Mouse (Mus musculus): Measurements from ENCODE around the gene Ppl. TPM values are rescaled to one million over a fixed set of nuclear protein-coding genes. Genes with fewer than 3 reads are reported as not detected.

Gene Ppl
- total RNA-seq, 1 experiment = 4.1 TPM

- Histone ChIP-seq H3K4me3 (ENCODE audit: insufficient read depth in 1 of 2, low read depth in 1 of 2, low read length in 2 of 2, poor library complexity in 1 of 2, severe bottlenecking in 1 of 2) (no peak overlapping the region), H3K9ac (ENCODE audit: insufficient read depth, low read depth, low read length, poor library complexity, severe bottlenecking) (no peak overlapping the region), H3K27ac (ENCODE audit: insufficient read depth, low read depth, low read length, poor library complexity, severe bottlenecking) (no peak overlapping the region), H3K36me3 (ENCODE audit: control insufficient read depth, insufficient read depth, low read length, poor library complexity, severe bottlenecking) (no peaks in the 10 kb centered on the region), H3K4me1 (ENCODE audit: control insufficient read depth in 2 of 2, insufficient read depth in 2 of 2, low read length in 2 of 2, poor library complexity in 1 of 2) (peaks cover 2 to 10% of the 10 kb centered on the region in 2 experiments; a peak in 1 of 4 replicates), H3K9me3 (ENCODE audit: control insufficient read depth, insufficient read depth, low read depth, low read length) (no peaks in the 10 kb centered on the region)
- TF ChIP-seq MAFK (IDR thresholded peaks at IDR 0.05; ENCODE audit: insufficient read depth, low read depth, low read length) (no peak), ZNF384 (IDR thresholded peaks at IDR 0.05; ENCODE audit: low read depth, low read length) (no peak), CHD2 (IDR thresholded peaks at IDR 0.05; ENCODE audit: low read depth, low read length) (no peak), HCFC1 (IDR thresholded peaks at IDR 0.05; ENCODE audit: borderline replicate concordance, insufficient read depth, low read length) (no peak), ZC3H11A (IDR thresholded peaks at IDR 0.05; ENCODE audit: borderline replicate concordance, low read depth, low read length) (no peak)
- in situ Hi-C loops (cut with MboI; ENCODE audit: low sequenced_read_pairs in 2 of 2, unreplicated experiment in 2 of 2) = no loop called here
- DNase-seq (ENCODE audit: low read depth, low spot score) = no peak
These were observed 3.5 kb upstream of the Ppl start for GRCm38 (mm10) chr16:5135551-5136261.

GRCm38 (mm10) chr16:5134623-5135330 is 2.6 kb upstream of the Ppl start:
- H3K9ac ChIP-seq (ENCODE audit: insufficient read depth, low read depth, low read length, poor library complexity, severe bottlenecking) = no peak overlapping the region
- no peak for DNase-seq (ENCODE audit: low read depth, low spot score)
- peaks cover 2 to 10% of the 10 kb centered on the region in 2 experiments; a peak in 1 of 4 replicates for H3K4me1 ChIP-seq (ENCODE audit: control insufficient read depth in 2 of 2, insufficient read depth in 2 of 2, low read length in 2 of 2, poor library complexity in 1 of 2)
- no peak overlapping the region for H3K4me3 ChIP-seq (ENCODE audit: insufficient read depth in 1 of 2, low read depth in 1 of 2, low read length in 2 of 2, poor library complexity in 1 of 2, severe bottlenecking in 1 of 2)
- no peaks in the 10 kb centered on the region for H3K9me3 ChIP-seq (ENCODE audit: control insufficient read depth, insufficient read depth, low read depth, low read length)
- TF ChIP-seq ZNF384 (IDR thresholded peaks at IDR 0.05; ENCODE audit: low read depth, low read length) (no peak), CHD2 (IDR thresholded peaks at IDR 0.05; ENCODE audit: low read depth, low read length) (no peak), MAFK (IDR thresholded peaks at IDR 0.05; ENCODE audit: insufficient read depth, low read depth, low read length) (no peak), HCFC1 (IDR thresholded peaks at IDR 0.05; ENCODE audit: borderline replicate concordance, insufficient read depth, low read length) (no peak), ZC3H11A (IDR thresholded peaks at IDR 0.05; ENCODE audit: borderline replicate concordance, low read depth, low read length) (no peak)
- in situ Hi-C loops (cut with MboI; ENCODE audit: low sequenced_read_pairs in 2 of 2, unreplicated experiment in 2 of 2) = no loop called here
- no peaks in the 10 kb centered on the region for H3K36me3 ChIP-seq (ENCODE audit: control insufficient read depth, insufficient read depth, low read length, poor library complexity, severe bottlenecking)
- no peak overlapping the region for H3K27ac ChIP-seq (ENCODE audit: insufficient read depth, low read depth, low read length, poor library complexity, severe bottlenecking)

- DNase-seq (ENCODE audit: low read depth, low spot score) = no peak
- Histone ChIP-seq H3K9ac (ENCODE audit: insufficient read depth, low read depth, low read length, poor library complexity, severe bottlenecking) (peak overlapping the region; percentile 29; the same call in 1 of the 2 replicates), H3K4me1 (ENCODE audit: control insufficient read depth in 2 of 2, insufficient read depth in 2 of 2, low read length in 2 of 2, poor library complexity in 1 of 2) (peaks cover 2 to 7% of the 10 kb centered on the region in 2 experiments; a peak in 1 of 4 replicates), H3K27ac (ENCODE audit: insufficient read depth, low read depth, low read length, poor library complexity, severe bottlenecking) (no peak overlapping the region), H3K36me3 (ENCODE audit: control insufficient read depth, insufficient read depth, low read length, poor library complexity, severe bottlenecking) (no peaks in the 10 kb centered on the region), H3K9me3 (ENCODE audit: control insufficient read depth, insufficient read depth, low read depth, low read length) (no peaks in the 10 kb centered on the region), H3K4me3 (ENCODE audit: insufficient read depth in 1 of 2, low read depth in 1 of 2, low read length in 2 of 2, poor library complexity in 1 of 2, severe bottlenecking in 1 of 2) (peak overlapping the region; percentile 53 to 71)
- TF ChIP-seq HCFC1 (IDR thresholded peaks at IDR 0.05; ENCODE audit: borderline replicate concordance, insufficient read depth, low read length) (no peak), ZC3H11A (IDR thresholded peaks at IDR 0.05; ENCODE audit: borderline replicate concordance, low read depth, low read length) (no peak), CHD2 (IDR thresholded peaks at IDR 0.05; ENCODE audit: low read depth, low read length) (no peak), ZNF384 (IDR thresholded peaks at IDR 0.05; ENCODE audit: low read depth, low read length) (no peak), MAFK (IDR thresholded peaks at IDR 0.05; ENCODE audit: insufficient read depth, low read depth, low read length) (no peak)
- in situ Hi-C loops (cut with MboI; ENCODE audit: low sequenced_read_pairs in 2 of 2, unreplicated experiment in 2 of 2) = no loop called here
These were observed 834 bp downstream of the Ppl start for GRCm38 (mm10) chr16:5131251-5131922.

GRCm38 (mm10) chr16:5130766-5131165 is 1.5 kb downstream of the Ppl start:
- Histone ChIP-seq H3K9ac (ENCODE audit: insufficient read depth, low read depth, low read length, poor library complexity, severe bottlenecking) (no peak overlapping the region), H3K4me1 (ENCODE audit: control insufficient read depth in 2 of 2, insufficient read depth in 2 of 2, low read length in 2 of 2, poor library complexity in 1 of 2) (peaks cover 2 to 3% of the 10 kb centered on the region in 2 experiments; a peak in 1 of 4 replicates), H3K9me3 (ENCODE audit: control insufficient read depth, insufficient read depth, low read depth, low read length) (no peaks in the 10 kb centered on the region), H3K27ac (ENCODE audit: insufficient read depth, low read depth, low read length, poor library complexity, severe bottlenecking) (no peak overlapping the region), H3K36me3 (ENCODE audit: control insufficient read depth, insufficient read depth, low read length, poor library complexity, severe bottlenecking) (no peaks in the 10 kb centered on the region), H3K4me3 (ENCODE audit: insufficient read depth in 1 of 2, low read depth in 1 of 2, low read length in 2 of 2, poor library complexity in 1 of 2, severe bottlenecking in 1 of 2) (no peak overlapping the region)
- in situ Hi-C loops (cut with MboI; ENCODE audit: low sequenced_read_pairs in 2 of 2, unreplicated experiment in 2 of 2) = no loop called here
- TF ChIP-seq HCFC1 (IDR thresholded peaks at IDR 0.05; ENCODE audit: borderline replicate concordance, insufficient read depth, low read length) (no peak), MAFK (IDR thresholded peaks at IDR 0.05; ENCODE audit: insufficient read depth, low read depth, low read length) (no peak), ZNF384 (IDR thresholded peaks at IDR 0.05; ENCODE audit: low read depth, low read length) (no peak), ZC3H11A (IDR thresholded peaks at IDR 0.05; ENCODE audit: borderline replicate concordance, low read depth, low read length) (no peak), CHD2 (IDR thresholded peaks at IDR 0.05; ENCODE audit: low read depth, low read length) (no peak)
- no peak for DNase-seq (ENCODE audit: low read depth, low spot score)

Data from ES-E14 (cell line).